In the genomic region with DNA sequence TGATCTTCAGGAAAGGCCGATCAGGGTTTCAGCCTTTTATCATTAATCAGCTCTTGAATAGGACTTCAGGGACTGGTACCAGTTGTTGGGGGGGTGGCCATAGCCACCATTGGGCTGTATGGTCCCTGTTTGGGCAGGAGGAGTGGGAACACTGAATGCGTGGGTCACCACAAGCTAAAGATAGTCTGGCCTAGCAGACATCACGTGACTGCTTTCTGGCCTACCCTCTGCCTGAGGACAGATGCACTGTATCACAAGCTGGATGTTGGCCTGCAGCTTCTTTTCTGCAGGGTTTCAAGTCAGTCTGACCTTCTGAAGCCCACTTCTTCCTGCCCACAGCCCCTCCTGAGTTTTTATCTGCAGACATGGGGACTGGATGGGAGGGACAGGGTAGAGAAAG, we compare ENCODE assay signal across 15 mouse cellular contexts. TPM values are rescaled to one million over a fixed set of nuclear protein-coding genes. Genes with fewer than 3 reads are reported as not detected.
DNase-seq lines count a peak whose midpoint lies in the region; ATAC-seq and TF ChIP-seq lines count a peak whose summit lies in the region.
"Had no signal": no experiment of that assay in that cellular context is flagged by ENCODE, and none has a peak within 500 bp of the region (broad histone marks: within the 10 kb centered on the region; RNA-seq: fewer than 3 reads in every experiment).

No protein-coding gene starts in this region.

- H3K4me1 ChIP-seq in liver, embryonic 13.5 days (replicated peaks), result peaks cover 93% of the 10 kb centered on the region
- peaks cover 63% of the 10 kb centered on the region for H3K4me1 ChIP-seq in liver, postnatal 0 days (ENCODE audit: insufficient read depth)
- H3K4me1 ChIP-seq in heart, embryonic 13.5 days, result peaks cover 80% of the 10 kb centered on the region

- no peak overlapping the region; the same call in 1 of the 2 replicates for H3K4me2 ChIP-seq in liver, embryonic 13.5 days
- H3K4me2 ChIP-seq in liver, postnatal 0 days (ENCODE audit: low read depth, low read length), result no peak overlapping the region
- H3K4me2 ChIP-seq in heart, embryonic 13.5 days, result peak overlapping the region; percentile 32

- H3K9ac ChIP-seq in liver, embryonic 13.5 days, result no peak overlapping the region
- no peak overlapping the region for H3K9ac ChIP-seq in liver, postnatal 0 days (replicated peaks)
- peak overlapping the region; percentile 56; the same call in 1 of the 2 replicates for H3K9ac ChIP-seq in heart, embryonic 13.5 days

- no peak overlapping the region for H3K4me3 ChIP-seq in liver, embryonic 13.5 days (replicated peaks)
- no peak overlapping the region for H3K4me3 ChIP-seq in liver, postnatal 0 days (ENCODE audit: low read depth, low read length)
- H3K4me3 ChIP-seq in heart, embryonic 13.5 days, result no peak overlapping the region
- H3K4me3 ChIP-seq: embryonic facial prominence, embryonic 10.5 days had no signal

- DNase-seq in liver, embryonic 13.5 days, result no peak
- no peak for DNase-seq in liver, postnatal 0 days
- DNase-seq in gastrocnemius, adult 8-10 months (ENCODE audit: low spot score in 2 of 2), result peak; percentile 43 to 48
- DNase-seq in kidney, postnatal 25 days, result peak; percentile 34 to 54
- no peak for DNase-seq in urinary bladder, postnatal 10 days (ENCODE audit: low spot score)
- no peak for DNase-seq in urinary bladder, postnatal 4 days (ENCODE audit: low spot score in 2 of 2)
- no peak for DNase-seq in layer of hippocampus, adult 9-10 months (ENCODE audit: low spot score)
- DNase-seq: right cerebral cortex, postnatal 25 days; thymus, adult 2 months had no signal

- no peaks in the 10 kb centered on the region for H3K9me3 ChIP-seq in liver, embryonic 13.5 days (replicated peaks)
- H3K9me3 ChIP-seq in liver, postnatal 0 days (ENCODE audit: low read length), result no peaks in the 10 kb centered on the region
- no peaks in the 10 kb centered on the region for H3K9me3 ChIP-seq in heart, embryonic 13.5 days
- H3K9me3 ChIP-seq: embryonic facial prominence, embryonic 10.5 days had no signal

- peak; percentile 35; the same call in 1 of the 2 replicates for ATAC-seq in liver, embryonic 13.5 days (ENCODE audit: low read depth)
- ATAC-seq in liver, postnatal 0 days, result no peak; the same call in 1 of the 2 replicates
- ATAC-seq in heart, embryonic 13.5 days (ENCODE audit: extremely low read depth, insufficient number of reproducible peaks, low FRiP score, low TSS enrichment), result no peak
- ATAC-seq: forebrain, embryonic 14.5 days; hindbrain, postnatal 0 days had no signal

- peak overlapping the region; percentile 8; the same call in 1 of the 2 replicates for H3K27ac ChIP-seq in liver, embryonic 13.5 days
- H3K27ac ChIP-seq in liver, postnatal 0 days (ENCODE audit: low read depth), result no peak overlapping the region
- H3K27ac ChIP-seq in heart, embryonic 13.5 days (replicated peaks), result peak overlapping the region; percentile 74
- H3K27ac ChIP-seq: embryonic facial prominence, embryonic 10.5 days; hindbrain, postnatal 0 days had no signal

- WGBS in liver, embryonic 13.5 days (ENCODE audit: insufficient replicate concordance), result 30% methylated on average over 3 of the region's 3 CpGs
- whole genome bisulfite sequencing in liver, postnatal 0 days (ENCODE audit: insufficient replicate concordance), result 40% methylated on average over 3 of the region's 3 CpGs
- WGBS in heart, embryonic 13.5 days, result 32% methylated on average over 3 of the region's 3 CpGs

- no peaks in the 10 kb centered on the region for H3K36me3 ChIP-seq in liver, embryonic 13.5 days
- no peaks in the 10 kb centered on the region for H3K36me3 ChIP-seq in liver, postnatal 0 days (replicated peaks; ENCODE audit: insufficient read depth, low read length)
- no peaks in the 10 kb centered on the region for H3K36me3 ChIP-seq in heart, embryonic 13.5 days

- TF ChIP-seq EP300 in liver, postnatal 0 days (IDR thresholded peaks at IDR 0.05; ENCODE audit: low read depth), result no peak

- H3K27me3 ChIP-seq in liver, embryonic 13.5 days, result no peaks in the 10 kb centered on the region
- no peaks in the 10 kb centered on the region for H3K27me3 ChIP-seq in liver, postnatal 0 days (ENCODE audit: insufficient read depth, low read length)
- H3K27me3 ChIP-seq in heart, embryonic 13.5 days (replicated peaks), result no peaks in the 10 kb centered on the region

- TF ChIP-seq CTCF in liver, postnatal 0 days (IDR thresholded peaks at IDR 0.05; ENCODE audit: low read depth), result no peak

RNA-seq across cellular contexts. Expression of gene Larp1, which starts 24.8 kb away (rescaled TPM):
- polyA plus RNA-seq in liver, embryonic 13.5 days (2015; fragmentation: Nextera tagmentation; extraction: Ambion mirVana), result 19.9 and 21.6 TPM in 2 replicates
- polyA plus RNA-seq in liver, postnatal 0 days (2015; fragmentation: Nextera tagmentation; extraction: Ambion mirVana), result 10.8 and 11.0 TPM in 2 replicates
- 100 to 1,000 TPM in 3 of 4 experiments, 10 to 100 TPM in 1; 98.4 to 121 (median 107) TPM for total RNA-seq in gastrocnemius, adult 8-10 months (2022)
- polyA plus RNA-seq in heart, embryonic 13.5 days (2015; fragmentation: Nextera tagmentation; extraction: Ambion mirVana), result 11.7 and 12.8 TPM in 2 replicates

RNA-seq across cellular contexts. Expression of gene Gm12248, which starts 59.3 kb away (rescaled TPM):
- polyA plus RNA-seq in liver, embryonic 13.5 days (2015; fragmentation: Nextera tagmentation; extraction: Ambion mirVana), result not detected in 2 replicates
- not detected in 2 replicates for polyA plus RNA-seq in liver, postnatal 0 days (2015; fragmentation: Nextera tagmentation; extraction: Ambion mirVana)
- total RNA-seq in gastrocnemius, adult 8-10 months (2022), result not detected
- not detected in 2 replicates for polyA plus RNA-seq in heart, embryonic 13.5 days (2015; fragmentation: Nextera tagmentation; extraction: Ambion mirVana)
- total RNA-seq: hindbrain, postnatal 0 days; left cerebral cortex, postnatal 10 days; megakaryocyte progenitor cell, adult 5-6 weeks had no signal
- polyA plus RNA-seq: embryonic facial prominence, embryonic 10.5 days; forebrain, embryonic 14.5 days; hindbrain, postnatal 0 days had no signal

Comparison
In these comparisons a context has a peak if more than half of its experiments do, and no peak if none do; other contexts are left out.
1. DNase-seq: peak in gastrocnemius, adult 8-10 months (2 of 2) and kidney, postnatal 25 days (2 of 2); none in liver, embryonic 13.5 days (single experiment), liver, postnatal 0 days (single experiment), urinary bladder, postnatal 10 days (single experiment), urinary bladder, postnatal 4 days (0 of 2) and layer of hippocampus, adult 9-10 months (single experiment).